Mouse (Mus musculus): Measurements from ENCODE around the gene Atf6. TPM values are rescaled to one million over a fixed set of nuclear protein-coding genes. Genes with fewer than 3 reads are reported as not detected.
A peak's percentile ranks its signal among the peaks of the same experiment; 100 is the strongest.

Atf6 gene
- total and polyA plus RNA-seq, 3 experiments, result 11.7 to 16.4 TPM; not detected in 1

GRCm38 (mm10) chr1:170898413-170899075 is 31.0 kb upstream of the Atf6 start (continued):
- TF ChIP-seq USF1 (IDR thresholded peaks at IDR 0.05; ENCODE audit: low read depth, low read length) (no peak), KAT2A (conservative IDR thresholded peaks at IDR 0.05; ENCODE audit: low read depth, low read length) (no peak), UBTF (IDR thresholded peaks at IDR 0.05; ENCODE audit: borderline replicate concordance, insufficient read depth, low read depth, low read length) (no peak), SMC3 (IDR thresholded peaks at IDR 0.05; ENCODE audit: low read depth, low read length) (no peak), BHLHE40 (IDR thresholded peaks at IDR 0.05; ENCODE audit: borderline replicate concordance, low read depth, low read length) (no peak), JUND (IDR thresholded peaks at IDR 0.05; ENCODE audit: low read depth, low read length) (no peak), RAD21 (IDR thresholded peaks at IDR 0.05; ENCODE audit: low read depth, low read length) (no peak), MYC (IDR thresholded peaks at IDR 0.05; ENCODE audit: low read depth, low read length) (no peak), GABPA (IDR thresholded peaks at IDR 0.05; ENCODE audit: low read depth, low read length) (no peak)

DNA sequence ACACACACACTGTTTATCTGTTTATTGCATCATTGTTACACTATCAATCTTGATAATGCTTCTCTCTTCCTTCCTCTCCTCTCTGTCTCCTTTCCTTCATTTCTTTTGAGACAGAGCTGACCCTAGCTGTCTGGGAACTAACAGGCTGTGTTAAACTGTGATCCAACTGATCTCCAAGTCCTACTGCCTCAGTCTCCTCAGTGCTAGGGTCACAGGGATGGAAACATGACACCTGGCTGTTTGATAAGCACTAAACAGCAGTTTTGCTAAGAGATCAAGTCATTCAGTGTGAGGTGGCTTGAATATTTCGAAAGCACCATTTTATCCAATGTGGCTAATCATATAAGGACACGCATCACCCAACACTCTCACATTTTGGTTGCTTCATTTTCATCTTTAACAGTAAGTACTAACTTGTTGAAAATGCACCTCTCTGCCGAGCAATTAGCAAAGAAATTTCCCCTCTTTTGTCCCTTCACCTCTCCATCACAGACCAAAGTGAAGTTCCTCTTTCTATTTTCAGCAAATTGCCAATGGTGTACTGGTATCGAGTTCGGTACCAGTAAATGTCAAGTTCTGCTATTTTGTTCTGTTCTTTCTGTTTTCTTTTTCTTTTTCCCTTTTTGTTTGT is 29.2 kb upstream of the Atf6 start:
- Histone ChIP-seq H3K27ac (ENCODE audit: control insufficient read depth, low read depth, low read length) (peak overlapping the region; percentile 23), H3K9me3 (replicated peaks; ENCODE audit: insufficient read depth, low read length) (no peaks in the 10 kb centered on the region), H3K79me2 (ENCODE audit: control insufficient read depth, insufficient read depth, low read length, poor library complexity) (no peaks in the 10 kb centered on the region), H3K36me3 (ENCODE audit: control insufficient read depth in 1 of 2, insufficient read depth in 2 of 2, low read length in 2 of 2) (peaks cover 0 to 17% of the 10 kb centered on the region in 2 experiments; a peak in 2 of 4 replicates), H3K9ac (ENCODE audit: control insufficient read depth, low read depth, low read length, poor library complexity, severe bottlenecking) (peak overlapping the region; percentile 2; the same call in 1 of the 2 replicates), H3K27me3 (ENCODE audit: control insufficient read depth in 1 of 2, insufficient read depth in 2 of 2, low read length in 2 of 2) (no peaks in the 10 kb centered on the region), H3K4me3 (ENCODE audit: control insufficient read depth in 1 of 2, insufficient read depth in 1 of 2, low read depth in 2 of 2, low read length in 2 of 2) (peak overlapping the region; percentile 20 to 38), H3K4me1 (ENCODE audit: control insufficient read depth in 1 of 2, insufficient read depth in 2 of 2, low read length in 2 of 2) (peaks cover 17 to 26% of the 10 kb centered on the region in 2 experiments)
- TF ChIP-seq CHD1 (IDR thresholded peaks at IDR 0.05; ENCODE audit: low read depth, low read length) (0 out of 2 replicates have a peak, but pooled peaks have one; percentile 7), GATA1 (IDR thresholded peaks at IDR 0.05; ENCODE audit: low read depth, low read length) (peak; percentile 51), TCF12 (IDR thresholded peaks at IDR 0.05; ENCODE audit: low read depth, low read length) (peak; percentile 32; the same call in 1 of the 2 replicates), MEF2A (IDR thresholded peaks at IDR 0.05; ENCODE audit: extremely low read depth, insufficient replicate concordance, low read depth, low read length, poor library complexity, severe bottlenecking) (0 out of 2 replicates have a peak, but pooled peaks have one; percentile 20), HCFC1 (IDR thresholded peaks at IDR 0.05; ENCODE audit: low read depth, low read length) (no peak)
- peak; percentile 63 for DNase-seq (ENCODE audit: low read depth, low spot score)

Data from MEL (cell line).